Mouse (Mus musculus) embryonic facial prominence, embryonic 12.5 days (tissue): ENCODE measurements around the gene Ntan1. TPM values are rescaled to one million over a fixed set of nuclear protein-coding genes. Genes with fewer than 3 reads are reported as not detected.
"Not testable (repeated sequence)": the region's sequence is repeated elsewhere in the genome, so short reads cannot be mapped to it uniquely, and the experiment has no call there.

Experiments
- ATAC-seq: fragments of 200-750 bp; cut with Nextera tagmentation; 2 replicates; pipeline ENCODE4 v1.8.0; 2017; ENCODE audit not compliant: insufficient number of reproducible peaks, insufficient read depth, low FRiP score, low TSS enrichment
- H3K27ac ChIP-seq: fragments of 300-500 bp; sonication (generic); 2 replicates; pipeline ENCODE4 v1.5.1; 2016; ENCODE audit warnings: mild to moderate bottlenecking
- H3K27me3 ChIP-seq: fragments of 300-500 bp; sonication (generic); 2 replicates; pipeline ENCODE4 v1.6.1; 2016; ENCODE audit warnings: mild to moderate bottlenecking, moderate library complexity
- H3K36me3 ChIP-seq: fragments of 300-500 bp; sonication (generic); 2 replicates; pipeline ENCODE4 v1.6.1; 2016; ENCODE audit warnings: mild to moderate bottlenecking
- H3K4me1 ChIP-seq: fragments of 300-500 bp; sonication (generic); 2 replicates; pipeline ENCODE4 v1.6.1; 2016
- H3K4me2 ChIP-seq: fragments of 300-500 bp; sonication (generic); replicated peaks from 2 replicates; pipeline ENCODE4 v1.6.1; 2016; ENCODE audit warnings: mild to moderate bottlenecking, moderate library complexity
- H3K4me3 ChIP-seq: fragments of 300-500 bp; sonication (generic); 2 replicates; pipeline ENCODE4 v1.5.1; 2016; ENCODE audit warnings: mild to moderate bottlenecking
- H3K9ac ChIP-seq: fragments of 300-500 bp; sonication (generic); 2 replicates; pipeline ENCODE4 v1.6.1; 2016; ENCODE audit warnings: mild to moderate bottlenecking, moderate library complexity
- H3K9me3 ChIP-seq: fragments of 300-500 bp; sonication (generic); 2 replicates; pipeline ENCODE4 v1.6.1; 2016; ENCODE audit warnings: mild to moderate bottlenecking, moderate library complexity
- WGBS: fragments of 180-500 bp; shearing (Covaris S2); methylation state at CpG from one replicate; pipeline ENCODE4 v1.1.7; 2016; 5-methylcytosine and 5-hydroxymethylcytosine counted together
- polyA plus RNA-seq: library from polyadenylated mRNA; unstranded; fragments of >200 nt; fragmentation: Nextera tagmentation; extraction: Ambion mirVana; gene quantifications from 2 replicates; pipeline ENCODE4 v1.2.1, GENCODE M21; 2016

The Ntan1 gene
- polyA plus RNA-seq, 1 experiment from 2014 or later: 214 TPM

- no peak for ATAC-seq
- no peaks in the 10 kb centered on the region for H3K27me3 ChIP-seq
- H3K9ac ChIP-seq: no peak overlapping the region
- H3K27ac ChIP-seq: no peak overlapping the region
- WGBS: 88% methylated on average over 7 of the region's 7 CpGs
- H3K4me2 ChIP-seq: no peak overlapping the region
- H3K36me3 ChIP-seq: peaks cover 85% of the 10 kb centered on the region
- H3K9me3 ChIP-seq: no peaks in the 10 kb centered on the region
- H3K4me1 ChIP-seq: no peaks in the 10 kb centered on the region
- H3K4me3 ChIP-seq: no peak overlapping the region
These were observed 21.4 kb downstream of the Ntan1 start for GRCm38 (mm10) chr16:13840056-13840455.

GRCm38 (mm10) chr16:13840956-13841355 lies 22.3 kb downstream of the Ntan1 start:
- ATAC-seq: no peak
- Histone ChIP-seq H3K4me1 (no peaks in the 10 kb centered on the region), H3K27me3 (no peaks in the 10 kb centered on the region), H3K9ac (no peak overlapping the region), H3K27ac (no peak overlapping the region), H3K4me3 (no peak overlapping the region), H3K36me3 (peaks cover 87% of the 10 kb centered on the region), H3K4me2 (no peak overlapping the region), H3K9me3 (no peaks in the 10 kb centered on the region)
- WGBS: 88% methylated on average over 3 of the region's 3 CpGs

- Histone ChIP-seq H3K36me3 (peaks cover 62% of the 10 kb centered on the region), H3K27me3 (no peaks in the 10 kb centered on the region), H3K27ac (no peak overlapping the region), H3K4me2 (no peak overlapping the region), H3K9me3 (no peaks in the 10 kb centered on the region), H3K4me1 (no peaks in the 10 kb centered on the region), H3K9ac (no peak overlapping the region), H3K4me3 (no peak overlapping the region)
- no peak for ATAC-seq
- 93% methylated on average over 5 of the region's 5 CpGs for WGBS
These were observed 26.4 kb downstream of the Ntan1 start for GRCm38 (mm10) chr16:13845031-13845430.

GRCm38 (mm10) chr16:13846675-13847074 lies 28.0 kb downstream of the Ntan1 start:
- ATAC-seq: no peak
- Histone ChIP-seq H3K27me3 (no peaks in the 10 kb centered on the region), H3K4me1 (no peaks in the 10 kb centered on the region), H3K9me3 (no peaks in the 10 kb centered on the region), H3K4me3 (no peak overlapping the region), H3K27ac (no peak overlapping the region), H3K36me3 (peaks cover 51% of the 10 kb centered on the region), H3K9ac (no peak overlapping the region), H3K4me2 (no peak overlapping the region)
- WGBS: 83% methylated on average over 1 of the region's 1 CpGs

- WGBS: 73% methylated on average over 2 of the region's 2 CpGs
- Histone ChIP-seq H3K36me3 (peaks cover 48% of the 10 kb centered on the region), H3K9ac (no peak overlapping the region), H3K27ac (no peak overlapping the region), H3K27me3 (no peaks in the 10 kb centered on the region), H3K4me3 (no peak overlapping the region), H3K4me2 (no peak overlapping the region), H3K9me3 (no peaks in the 10 kb centered on the region), H3K4me1 (no peaks in the 10 kb centered on the region)
- ATAC-seq: no peak
These were observed 29.7 kb downstream of the Ntan1 start for GRCm38 (mm10) chr16:13848310-13848709.

- Histone ChIP-seq H3K9me3 (no peaks in the 10 kb centered on the region), H3K4me2 (no peak overlapping the region), H3K9ac (no peak overlapping the region), H3K27me3 (no peaks in the 10 kb centered on the region), H3K27ac (no peak overlapping the region), H3K4me1 (no peaks in the 10 kb centered on the region), H3K36me3 (peaks cover 35% of the 10 kb centered on the region), H3K4me3 (no peak overlapping the region)
- ATAC-seq: no peak
- 94% methylated on average over 4 of the region's 4 CpGs for WGBS
These were observed 32.8 kb downstream of the Ntan1 start for GRCm38 (mm10) chr16:13851446-13851845.

- Histone ChIP-seq H3K4me2 (no peak overlapping the region), H3K4me3 (no peak overlapping the region), H3K9me3 (no peaks in the 10 kb centered on the region), H3K9ac (no peak overlapping the region), H3K27me3 (no peaks in the 10 kb centered on the region), H3K36me3 (peaks cover 35% of the 10 kb centered on the region), H3K27ac (no peak overlapping the region), H3K4me1 (no peaks in the 10 kb centered on the region)
- 89% methylated on average over 4 of the region's 4 CpGs for WGBS
- no peak for ATAC-seq
These were observed 35.2 kb downstream of the Ntan1 start for GRCm38 (mm10) chr16:13853886-13854285.

- Histone ChIP-seq H3K4me2 (no peak overlapping the region), H3K9ac (no peak overlapping the region), H3K4me3 (no peak overlapping the region), H3K27ac (no peak overlapping the region), H3K36me3 (peaks cover 33% of the 10 kb centered on the region), H3K4me1 (no peaks in the 10 kb centered on the region), H3K9me3 (no peaks in the 10 kb centered on the region), H3K27me3 (no peaks in the 10 kb centered on the region)
- no peak for ATAC-seq
- WGBS: 66% methylated on average over 4 of the region's 4 CpGs
These were observed 47.4 kb downstream of the Ntan1 start for GRCm38 (mm10) chr16:13866076-13866475.

GRCm38 (mm10) chr16:13866616-13867015 lies 48.0 kb downstream of the Ntan1 start:
- Histone ChIP-seq H3K4me1 (no peaks in the 10 kb centered on the region), H3K27me3 (no peaks in the 10 kb centered on the region), H3K27ac (no peak overlapping the region), H3K36me3 (peaks cover 28% of the 10 kb centered on the region), H3K4me2 (no peak overlapping the region), H3K9ac (no peak overlapping the region), H3K9me3 (no peaks in the 10 kb centered on the region), H3K4me3 (no peak overlapping the region)
- ATAC-seq: no peak
- WGBS: 81% methylated on average over 5 of the region's 5 CpGs

- not testable (repeated sequence) for H3K27ac ChIP-seq, H3K9ac ChIP-seq, H3K27me3 ChIP-seq, H3K4me3 ChIP-seq, H3K4me2 ChIP-seq, H3K9me3 ChIP-seq, ATAC-seq, H3K4me1 ChIP-seq
- peaks cover 33% of the 10 kb centered on the region for H3K36me3 ChIP-seq
- 20% methylated on average over 5 of the region's 5 CpGs for WGBS
These were observed 48.8 kb downstream of the Ntan1 start for GRCm38 (mm10) chr16:13867406-13867805.

- H3K9me3 ChIP-seq: no peaks in the 10 kb centered on the region
- H3K9ac ChIP-seq: peak overlapping the region; percentile 49
- peak overlapping the region; percentile 52 for H3K4me2 ChIP-seq
- H3K36me3 ChIP-seq: peaks cover 30% of the 10 kb centered on the region
- no peaks in the 10 kb centered on the region for H3K27me3 ChIP-seq
- H3K27ac ChIP-seq: 0 out of 2 replicates have a peak overlapping the region, but pooled peaks have one; percentile 26
- no peak for ATAC-seq
- H3K4me3 ChIP-seq: peak overlapping the region; percentile 34
- WGBS: 8% methylated on average over 42 of the region's 42 CpGs
- no peaks in the 10 kb centered on the region for H3K4me1 ChIP-seq
These were observed 49.4 kb downstream of the Ntan1 start for GRCm38 (mm10) chr16:13867910-13868514.

- no peak overlapping the region for H3K9ac ChIP-seq
- 93% methylated on average over 4 of the region's 4 CpGs for WGBS
- H3K27ac ChIP-seq: no peak overlapping the region
- no peak overlapping the region for H3K4me3 ChIP-seq
- H3K9me3 ChIP-seq: no peaks in the 10 kb centered on the region
- H3K4me1 ChIP-seq: no peaks in the 10 kb centered on the region
- no peak for ATAC-seq
- no peak overlapping the region for H3K4me2 ChIP-seq
- no peaks in the 10 kb centered on the region for H3K27me3 ChIP-seq
- H3K36me3 ChIP-seq: peaks cover 45% of the 10 kb centered on the region
These were observed 56.8 kb downstream of the Ntan1 start for GRCm38 (mm10) chr16:13875483-13875882.
